Mouse (Mus musculus) monocyte, adult 2 months (primary cell): ENCODE results near the gene Gm20388.

ENCODE experiments used
- DNase-seq, 2 experiments: peaks; one replicate each; pipeline ENCODE4 v3.0.0; 2022; ENCODE audit warnings: low spot score in 2 of 2, low read depth in 1 of 2

The Gm20388 gene

GRCm38 (mm10) chr8:121697735-121698614 is 1787.3 kb downstream of the Gm20388 start:
- DNase-seq, result no peak

GRCm38 (mm10) chr8:121698615-121699101 is 1788.0 kb downstream of the Gm20388 start:
- DNase-seq, result no peak

GRCm38 (mm10) chr8:121699936-121700335 is 1789.3 kb downstream of the Gm20388 start:
- no peak for DNase-seq

- no peak for DNase-seq
Observed at GRCm38 (mm10) chr8:121705174-121705573, 1794.5 kb downstream of the Gm20388 start.

- no peak for DNase-seq
Observed at GRCm38 (mm10) chr8:121706956-121707355, 1796.3 kb downstream of the Gm20388 start.

- no peak for DNase-seq
Observed at GRCm38 (mm10) chr8:121708406-121708805, 1797.8 kb downstream of the Gm20388 start.

- DNase-seq, result no peak
Observed at GRCm38 (mm10) chr8:121717502-121717901, 1806.9 kb downstream of the Gm20388 start.

- no peak for DNase-seq
Observed at GRCm38 (mm10) chr8:121717982-121718425, 1807.4 kb downstream of the Gm20388 start.

- no peak for DNase-seq
Observed at GRCm38 (mm10) chr8:121718925-121719324, 1808.3 kb downstream of the Gm20388 start.

GRCm38 (mm10) chr8:121721072-121721471 is 1810.4 kb downstream of the Gm20388 start:
- DNase-seq, result no peak

GRCm38 (mm10) chr8:121723846-121724245 is 1813.2 kb downstream of the Gm20388 start:
- no peak for DNase-seq

GRCm38 (mm10) chr8:121727164-121727563 is 1816.5 kb downstream of the Gm20388 start:
- DNase-seq, result no peak

- no peak for DNase-seq
Observed at GRCm38 (mm10) chr8:121729323-121729722, 1818.7 kb downstream of the Gm20388 start, which contains the start of gene Jph3. Gene Jph3, plus strand, starts transcription at chr8:121729623.

- no peak for DNase-seq
Observed at GRCm38 (mm10) chr8:121729754-121730153, 1819.1 kb downstream of the Gm20388 start.

GRCm38 (mm10) chr8:121730170-121730569 is 1819.5 kb downstream of the Gm20388 start:
- no peak for DNase-seq

GRCm38 (mm10) chr8:121730646-121731045 is 1820.0 kb downstream of the Gm20388 start:
- DNase-seq, result no peak

- DNase-seq, result no peak
Observed at GRCm38 (mm10) chr8:121731060-121731459, 1820.4 kb downstream of the Gm20388 start.

- no peak for DNase-seq
Observed at GRCm38 (mm10) chr8:121731471-121732333, 1821.1 kb downstream of the Gm20388 start.

GRCm38 (mm10) chr8:121732334-121732665 is 1821.7 kb downstream of the Gm20388 start:
- no peak for DNase-seq

GRCm38 (mm10) chr8:121734262-121734661 is 1823.6 kb downstream of the Gm20388 start:
- DNase-seq, result no peak

GRCm38 (mm10) chr8:121736236-121736635 is 1825.6 kb downstream of the Gm20388 start:
- DNase-seq, result no peak

- DNase-seq, result no peak
Observed at GRCm38 (mm10) chr8:121740721-121741120, 1830.1 kb downstream of the Gm20388 start.
